Mouse (Mus musculus) forebrain, embryonic 10.5 days (tissue): Measurements from ENCODE around the gene Cxxc4. TPM values are rescaled to one million over a fixed set of nuclear protein-coding genes. Genes with fewer than 3 reads are reported as not detected.

Experiments
- DNase-seq: peaks from one replicate; pipeline ENCODE4 v3.0.0-alpha.2; 2017; ENCODE audit warnings: low spot score; ENCODE audit errors: extremely low spot score
- H3K27ac ChIP-seq: fragments of 300-500 bp; sonication (generic); 2 replicates; pipeline ENCODE4 v1.5.1; 2016; ENCODE audit warnings: mild to moderate bottlenecking
- H3K27me3 ChIP-seq: fragments of 300-500 bp; sonication (generic); 2 replicates; pipeline ENCODE4 v1.6.1; 2016; ENCODE audit warnings: mild to moderate bottlenecking; ENCODE audit not compliant: poor library complexity, severe bottlenecking
- H3K36me3 ChIP-seq: fragments of 300-500 bp; sonication (generic); replicated peaks from 2 replicates; pipeline ENCODE4 v1.6.1; 2016; ENCODE audit warnings: mild to moderate bottlenecking, moderate library complexity
- H3K4me1 ChIP-seq: fragments of 300-500 bp; sonication (generic); 2 replicates; pipeline ENCODE4 v1.6.1; 2016
- H3K4me3 ChIP-seq: fragments of 300-500 bp; sonication (generic); 2 replicates; pipeline ENCODE4 v1.5.1; 2016; ENCODE audit warnings: mild to moderate bottlenecking, moderate library complexity
- H3K9me3 ChIP-seq: fragments of 300-500 bp; sonication (generic); 2 replicates; pipeline ENCODE4 v1.6.1; 2016; ENCODE audit warnings: mild to moderate bottlenecking, moderate library complexity
- WGBS: fragments of 180-500 bp; shearing (Covaris S2); methylation state at CpG from one replicate; pipeline ENCODE4 v1.1.7; 2016; 5-methylcytosine and 5-hydroxymethylcytosine counted together
- microRNA counts: library from miRNA; unstranded; fragments of <30 nt; microRNA quantifications from one replicate; lab custom pipeline; 2017
- microRNA-seq: library from miRNA; unstranded; fragments of <30 nt; microRNA quantifications from one replicate; pipeline ENCODE4, GENCODE M21; 2017
- polyA plus RNA-seq: library from polyadenylated mRNA; unstranded; fragments of >200 nt; fragmentation: Nextera tagmentation; extraction: Ambion mirVana; gene quantifications from 2 replicates; pipeline ENCODE4 v1.2.1, GENCODE M21; 2016

The Cxxc4 gene
- polyA plus RNA-seq, 1 experiment from 2014 or later: 12.0 TPM

DNA sequence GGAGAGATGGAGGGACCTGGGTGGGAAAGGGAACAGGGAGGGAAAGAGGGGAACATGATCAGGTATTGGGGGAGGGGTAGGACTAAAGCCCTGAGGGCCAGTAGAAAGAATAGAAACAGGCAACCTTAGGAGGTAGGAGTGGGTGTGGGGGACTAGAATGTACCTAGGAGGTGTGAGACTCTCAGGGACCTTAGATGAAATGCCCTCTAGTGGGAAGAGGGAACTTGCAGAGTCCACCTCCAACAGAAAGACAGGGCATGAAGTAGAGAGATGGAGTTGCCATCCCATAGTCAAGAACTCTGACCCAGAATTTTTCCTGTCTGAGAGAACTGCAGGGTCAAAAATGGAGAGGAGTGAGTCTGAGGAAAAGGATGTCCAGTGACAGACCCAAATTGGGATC is 43.4 kb downstream of the Cxxc4 start:
- H3K4me1 ChIP-seq: peaks cover 18% of the 10 kb centered on the region
- H3K27me3 ChIP-seq: no peaks in the 10 kb centered on the region
- no peaks in the 10 kb centered on the region for H3K36me3 ChIP-seq
- DNase-seq: no peak
- no peaks in the 10 kb centered on the region for H3K9me3 ChIP-seq
- no peak overlapping the region for H3K4me3 ChIP-seq
- no peak overlapping the region for H3K27ac ChIP-seq

DNA sequence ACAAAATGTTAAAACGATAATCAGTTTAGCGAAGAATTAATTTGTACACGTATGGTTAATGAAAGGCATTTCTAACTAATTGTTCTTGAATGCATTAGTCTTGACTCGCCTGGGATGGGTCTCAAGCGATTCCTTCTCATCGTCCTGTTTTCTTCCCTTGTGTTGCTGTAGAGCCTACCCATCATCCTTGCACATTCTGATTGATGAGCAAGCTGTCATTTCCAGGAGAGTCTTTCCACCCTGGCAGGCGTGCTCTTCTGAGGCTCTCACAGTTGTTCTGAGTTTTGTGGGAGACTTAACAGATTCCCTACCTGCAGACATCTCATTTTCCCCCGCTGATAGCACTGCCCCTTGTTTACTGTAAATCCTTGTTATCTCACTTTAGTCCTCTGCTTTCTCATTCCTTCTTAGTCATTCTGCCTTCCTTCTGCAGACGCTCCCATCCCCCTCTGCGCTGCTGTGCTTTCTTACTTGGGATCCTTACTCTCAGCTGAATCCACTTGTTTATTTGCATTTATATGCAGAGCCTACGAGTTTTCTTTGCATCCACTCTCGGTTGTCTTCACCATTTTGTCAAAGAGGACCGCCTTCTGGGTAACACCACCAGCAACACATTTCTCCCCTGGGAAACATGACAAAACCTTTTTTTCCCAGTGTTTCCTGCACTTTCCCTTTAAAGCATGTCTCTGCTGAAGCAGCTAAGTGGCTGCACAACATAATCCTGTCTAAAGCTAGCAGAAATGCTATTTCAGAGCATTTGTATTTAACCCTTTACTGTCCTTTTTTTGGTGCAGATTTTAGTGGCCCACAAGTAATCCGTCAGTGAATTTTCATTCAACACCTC is 45.5 kb downstream of the Cxxc4 start:
- Histone ChIP-seq H3K9me3 (no peaks in the 10 kb centered on the region), H3K4me1 (peaks cover 18% of the 10 kb centered on the region), H3K27me3 (no peaks in the 10 kb centered on the region), H3K4me3 (peak overlapping the region; percentile 7; the same call in 1 of the 2 replicates), H3K27ac (peak overlapping the region; percentile 73), H3K36me3 (no peaks in the 10 kb centered on the region)
- 29% methylated on average over 14 of the region's 14 CpGs for WGBS
- DNase-seq: no peak

- H3K9me3 ChIP-seq: no peaks in the 10 kb centered on the region
- peaks cover 15% of the 10 kb centered on the region for H3K4me1 ChIP-seq
- no peak overlapping the region for H3K4me3 ChIP-seq
- H3K27me3 ChIP-seq: no peaks in the 10 kb centered on the region
- no peak for DNase-seq
- peak overlapping the region; percentile 63; the same call in 1 of the 2 replicates for H3K27ac ChIP-seq
- H3K36me3 ChIP-seq: no peaks in the 10 kb centered on the region
- 50% methylated on average over 6 of the region's 6 CpGs for WGBS
Measured at GRCm38 (mm10) chr3:134295217-134295616, 58.9 kb downstream of the Cxxc4 start.

- no peaks in the 10 kb centered on the region for H3K27me3 ChIP-seq
- no peaks in the 10 kb centered on the region for H3K9me3 ChIP-seq
- 16% methylated on average over 21 of the region's 21 CpGs for WGBS
- H3K36me3 ChIP-seq: no peaks in the 10 kb centered on the region
- H3K4me1 ChIP-seq: peaks cover 69% of the 10 kb centered on the region
- peak overlapping the region; percentile 44 for H3K4me3 ChIP-seq
- H3K27ac ChIP-seq: peak overlapping the region; percentile 84
- DNase-seq: peak; percentile 39
Measured at GRCm38 (mm10) chr3:134302681-134303491, 66.6 kb downstream of the Cxxc4 start.

GRCm38 (mm10) chr3:134303492-134303808 is 67.2 kb downstream of the Cxxc4 start:
- Histone ChIP-seq H3K9me3 (no peaks in the 10 kb centered on the region), H3K27me3 (no peaks in the 10 kb centered on the region), H3K4me3 (peak overlapping the region; percentile 44), H3K27ac (peak overlapping the region; percentile 84), H3K36me3 (no peaks in the 10 kb centered on the region), H3K4me1 (peaks cover 73% of the 10 kb centered on the region)
- no peak for DNase-seq
- WGBS: 17% methylated on average over 3 of the region's 3 CpGs

DNA sequence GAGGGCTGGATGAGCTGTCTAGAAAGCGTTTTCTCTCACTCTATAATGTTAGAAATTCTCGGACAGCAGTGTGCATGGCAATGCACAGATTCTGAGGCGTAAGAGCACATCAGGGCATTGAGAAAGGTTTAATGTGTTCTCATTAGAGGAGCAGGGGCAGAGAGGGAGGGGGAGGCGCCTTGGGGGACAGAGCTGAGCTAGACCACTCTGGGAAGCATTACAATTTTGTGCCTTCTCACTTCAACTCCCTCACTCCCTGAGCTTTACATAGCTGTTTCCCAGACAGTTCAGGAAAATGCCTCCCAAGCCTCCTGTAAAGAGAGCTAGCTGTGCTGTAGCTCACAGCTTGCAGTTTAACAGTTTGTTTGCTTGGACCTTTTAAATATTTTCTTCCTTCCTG is 70.2 kb downstream of the Cxxc4 start:
- Histone ChIP-seq H3K9me3 (no peaks in the 10 kb centered on the region), H3K4me3 (peak overlapping the region; percentile 24; the same call in 1 of the 2 replicates), H3K27me3 (no peaks in the 10 kb centered on the region), H3K4me1 (peaks cover 67% of the 10 kb centered on the region), H3K27ac (peak overlapping the region; percentile 83), H3K36me3 (no peaks in the 10 kb centered on the region)
- DNase-seq: peak; percentile 38
- WGBS: 18% methylated on average over 4 of the region's 4 CpGs

DNA sequence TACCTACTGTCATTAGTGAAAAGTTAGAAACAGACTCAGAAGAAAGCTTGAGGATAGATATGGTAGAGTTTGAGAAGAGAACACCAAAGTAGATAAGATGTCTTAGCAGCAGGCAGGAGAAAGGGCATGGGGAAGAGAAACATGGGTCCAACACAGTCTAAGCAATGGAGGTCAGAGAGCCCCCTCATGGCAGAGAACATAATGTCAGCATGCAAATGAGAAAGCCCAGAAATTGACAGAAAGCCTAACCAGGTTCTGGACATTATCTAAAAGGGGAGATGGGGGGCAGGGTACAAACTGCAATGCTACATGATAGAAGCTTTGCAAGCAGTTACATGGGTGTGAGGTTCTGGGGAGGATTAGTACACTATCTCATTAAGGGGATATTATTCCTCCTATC is 71.5 kb downstream of the Cxxc4 start:
- no peaks in the 10 kb centered on the region for H3K9me3 ChIP-seq
- no peak for DNase-seq
- H3K27ac ChIP-seq: peak overlapping the region; percentile 83; the same call in 1 of the 2 replicates
- no peaks in the 10 kb centered on the region for H3K27me3 ChIP-seq
- H3K4me3 ChIP-seq: no peak overlapping the region
- peaks cover 54% of the 10 kb centered on the region for H3K4me1 ChIP-seq
- H3K36me3 ChIP-seq: no peaks in the 10 kb centered on the region

MicroRNAs within 50 kb of the gene (microRNA counts, 519-probe panel; counts per million panel counts)
- microRNA mmu-miR-1895 (lab: Ali Mortazavi, UCI): 341 counts per million, percentile 65 among the panel's probes with 10 or more counts

Small RNA genes within 50 kb of the gene (microRNA-seq; reads per million reads assigned to microRNA genes)
- gene Mir1895: not detected
